Mouse (Mus musculus) hindbrain, embryonic 14.5 days (tissue): ENCODE measurements around the gene Slc9c1. TPM values are rescaled to one million over a fixed set of nuclear protein-coding genes. Genes with fewer than 3 reads are reported as not detected.
"Not testable (repeated sequence)": the region's sequence is repeated elsewhere in the genome, so short reads cannot be mapped to it uniquely, and the experiment has no call there.

Experiments
- ATAC-seq: fragments of 200-750 bp; cut with Nextera tagmentation; 2 replicates; pipeline ENCODE4 v1.8.0; 2017; ENCODE audit warnings: moderate number of reproducible peaks, mild to moderate bottlenecking, moderate TSS enrichment, moderate library complexity; ENCODE audit not compliant: low FRiP score
- DNase-seq: peaks from one replicate; pipeline ENCODE4 v3.0.0-alpha.2; 2015; ENCODE audit warnings: low spot score
- H3K27ac ChIP-seq: fragments of 300-500 bp; sonication (generic); 2 replicates; pipeline ENCODE4 v1.5.1; 2014; ENCODE audit warnings: mild to moderate bottlenecking, moderate library complexity
- H3K27me3 ChIP-seq: fragments of 300-500 bp; sonication (generic); 2 replicates; pipeline ENCODE4 v1.6.1; 2014; ENCODE audit warnings: mild to moderate bottlenecking, low read length, mixed read lengths; ENCODE audit not compliant: control insufficient read depth, insufficient read depth
- H3K36me3 ChIP-seq: fragments of 300-500 bp; sonication (generic); replicated peaks from 2 replicates; pipeline ENCODE4 v1.6.1; 2014; ENCODE audit not compliant: control insufficient read depth, insufficient read depth
- H3K4me1 ChIP-seq: fragments of 300-500 bp; sonication (generic); replicated peaks from 2 replicates; pipeline ENCODE4 v1.6.1; 2014; ENCODE audit warnings: antibody characterized with exemption, low read length, mixed read lengths; ENCODE audit not compliant: control insufficient read depth, insufficient read depth
- H3K4me2 ChIP-seq: fragments of 300-500 bp; sonication (generic); replicated peaks from 2 replicates; pipeline ENCODE4 v1.6.1; 2014; ENCODE audit warnings: mild to moderate bottlenecking, moderate library complexity
- H3K4me3 ChIP-seq: fragments of 300-500 bp; sonication (generic); replicated peaks from 2 replicates; pipeline ENCODE4 v1.5.1; 2014; ENCODE audit warnings: mild to moderate bottlenecking, low read length
- H3K9ac ChIP-seq: fragments of 300-500 bp; sonication (generic); 2 replicates; pipeline ENCODE4 v1.6.1; 2014
- H3K9me3 ChIP-seq: fragments of 300-500 bp; sonication (generic); 2 replicates; pipeline ENCODE4 v1.6.1; 2016; ENCODE audit warnings: low read length; ENCODE audit not compliant: control insufficient read depth
- WGBS: fragments of 180-500 bp; shearing (Covaris S2); extraction: QIAGEN DNeasy Blood & Tissue Kit; methylation state at CpG from one replicate; pipeline ENCODE4 v1.1.7; 2014; 5-methylcytosine and 5-hydroxymethylcytosine counted together
- polyA plus RNA-seq: library from polyadenylated mRNA; unstranded; fragments of >200 nt; fragmentation: Nextera tagmentation; extraction: Ambion mirVana; gene quantifications from 2 replicates; pipeline ENCODE4 v1.2.1, GENCODE M21; 2014

Slc9c1 gene
- not detected in 2 replicates for polyA plus RNA-seq

DNA sequence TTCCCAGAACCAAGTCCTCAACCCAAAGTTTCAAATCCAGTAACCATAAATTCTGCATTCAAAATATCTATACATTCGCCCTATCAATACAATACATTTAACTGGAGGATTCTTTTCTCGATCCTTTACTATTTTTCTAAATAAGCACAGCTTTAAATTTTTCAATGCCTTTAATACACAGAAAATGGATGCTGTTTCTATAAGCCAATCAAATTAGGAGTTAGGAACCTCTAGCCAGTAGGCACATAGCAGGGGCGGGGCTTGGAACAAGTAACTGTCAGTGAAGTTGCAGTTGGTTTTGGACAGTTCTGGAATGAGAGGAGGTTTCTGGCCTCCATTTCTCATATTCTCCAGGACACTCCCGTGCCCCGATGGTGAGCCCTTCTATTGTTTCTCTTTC is at the start of gene Slc9c1:
Gene Slc9c1, plus strand, starts transcription at position 301 of the 400 bp plus-strand sequence.
- H3K36me3 ChIP-seq: no peaks in the 10 kb centered on the region
- DNase-seq (no peak), ATAC-seq (no peak)
- no peaks in the 10 kb centered on the region for H3K9me3 ChIP-seq
- 96% methylated on average over 5 of the region's 5 CpGs for WGBS
- no peaks in the 10 kb centered on the region for H3K4me1 ChIP-seq
- H3K27me3 ChIP-seq: no peaks in the 10 kb centered on the region
- no peak within 1 kb of the TSS for H3K27ac ChIP-seq
- no peak within 1 kb of the TSS for H3K9ac ChIP-seq
- H3K4me3 ChIP-seq: no peak within 1 kb of the TSS
- H3K4me2 ChIP-seq: no peak within 1 kb of the TSS

- no peak for ATAC-seq
- Histone ChIP-seq H3K27ac (no peak within 1 kb of the TSS), H3K9me3 (no peaks in the 10 kb centered on the region), H3K27me3 (no peaks in the 10 kb centered on the region), H3K9ac (no peak within 1 kb of the TSS), H3K36me3 (no peaks in the 10 kb centered on the region), H3K4me1 (no peaks in the 10 kb centered on the region), H3K4me2 (no peak within 1 kb of the TSS), H3K4me3 (no peak within 1 kb of the TSS)
- 70% methylated on average over 5 of the region's 5 CpGs for WGBS
- no peak for DNase-seq
Measured at GRCm38 (mm10) chr16:45492927-45493326, 42.2 kb upstream of the Slc9c1 start, which contains the start of gene Gm609. Gm609 (minus strand) TSS chr16:45492969.

DNA sequence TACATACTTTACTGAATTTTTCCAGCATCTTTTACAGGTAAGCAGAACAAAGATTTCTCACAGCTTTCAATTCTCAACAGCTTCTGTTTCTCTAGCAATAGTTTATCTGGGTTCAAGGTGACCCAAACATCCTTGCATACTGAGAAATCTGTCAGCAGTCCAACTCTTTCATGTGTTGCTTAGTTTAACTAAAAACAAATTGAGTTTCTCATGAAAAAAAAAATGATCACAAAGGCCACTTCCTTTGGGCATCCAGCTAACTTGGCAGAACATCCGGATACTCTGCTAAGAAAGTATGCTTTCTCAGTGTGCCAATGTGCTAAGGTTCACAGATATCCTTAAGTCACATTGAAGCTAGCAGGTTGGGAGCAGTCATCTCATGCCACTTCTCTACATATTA is 39.8 kb upstream of the Slc9c1 start:
- Histone ChIP-seq H3K27me3 (no peaks in the 10 kb centered on the region), H3K9me3 (no peaks in the 10 kb centered on the region), H3K27ac (no peak overlapping the region), H3K4me2 (no peak overlapping the region), H3K9ac (no peak overlapping the region), H3K4me3 (no peak overlapping the region), H3K4me1 (no peaks in the 10 kb centered on the region), H3K36me3 (no peaks in the 10 kb centered on the region)
- WGBS: 89% methylated on average over 1 of the region's 1 CpGs
- ATAC-seq: no peak
- DNase-seq: no peak

DNA sequence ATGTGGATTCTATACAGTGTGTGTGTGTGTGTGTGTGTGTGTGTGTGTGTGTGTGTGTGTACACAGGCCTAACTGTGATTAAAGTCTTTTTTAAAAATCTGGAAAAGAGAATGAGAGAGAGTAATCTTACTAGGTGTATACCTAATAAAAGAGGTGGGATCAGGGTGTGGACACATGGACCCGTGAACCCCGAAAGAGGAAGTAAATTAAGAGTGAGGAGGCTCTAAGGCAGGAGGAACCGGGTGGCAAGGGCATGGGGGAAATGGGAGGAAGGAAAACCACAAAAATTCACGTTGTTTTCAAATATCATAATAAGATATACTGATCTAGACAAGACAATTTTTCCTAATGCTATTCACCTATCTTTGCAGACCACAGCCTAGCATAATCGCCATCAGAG is 9.6 kb upstream of the Slc9c1 start:
- Histone ChIP-seq H3K4me1 (no peaks in the 10 kb centered on the region), H3K4me3 (no peak overlapping the region), H3K9ac (no peak overlapping the region), H3K9me3 (no peaks in the 10 kb centered on the region), H3K27ac (no peak overlapping the region), H3K27me3 (no peaks in the 10 kb centered on the region), H3K4me2 (no peak overlapping the region), H3K36me3 (no peaks in the 10 kb centered on the region)
- ATAC-seq (no peak), DNase-seq (no peak)
- WGBS: 86% methylated on average over 5 of the region's 5 CpGs

DNA sequence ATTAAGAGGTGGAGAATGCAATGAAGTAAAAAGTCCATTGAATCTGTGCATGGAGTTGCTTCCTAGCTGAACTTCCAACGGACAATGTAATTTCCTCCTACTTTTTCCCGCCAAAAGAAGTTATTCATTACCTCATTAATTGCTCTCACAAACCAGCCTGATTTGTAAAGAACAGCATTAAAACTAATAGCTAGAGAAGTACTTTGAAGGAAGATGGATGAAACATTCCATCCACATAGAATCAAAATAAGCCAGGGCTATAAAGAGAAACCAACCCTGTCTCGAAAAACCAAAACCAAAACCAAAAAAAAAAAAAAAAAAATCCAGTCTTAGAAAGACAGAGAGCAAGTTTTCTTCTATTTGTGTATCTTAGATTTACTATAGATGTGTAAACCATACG is 3.2 kb upstream of the Slc9c1 start, which contains the start of gene Gm17783:
Gene Gm17783, minus strand, starts transcription at position 101 of the 400 bp plus-strand sequence.
- Histone ChIP-seq H3K4me1 (no peaks in the 10 kb centered on the region), H3K9me3 (no peaks in the 10 kb centered on the region), H3K4me2 (no peak within 1 kb of the TSS), H3K27ac (no peak within 1 kb of the TSS), H3K9ac (no peak within 1 kb of the TSS), H3K36me3 (no peaks in the 10 kb centered on the region), H3K4me3 (no peak within 1 kb of the TSS), H3K27me3 (no peaks in the 10 kb centered on the region)
- WGBS: 90% methylated on average over 4 of the region's 4 CpGs
- ATAC-seq (no peak), DNase-seq (no peak)

- H3K4me2 ChIP-seq, H3K27me3 ChIP-seq, H3K9me3 ChIP-seq, H3K4me1 ChIP-seq, H3K4me3 ChIP-seq, H3K9ac ChIP-seq, ATAC-seq, H3K27ac ChIP-seq, DNase-seq, H3K36me3 ChIP-seq: not testable (repeated sequence)
- WGBS: 92% methylated on average over 1 of the region's 1 CpGs
Measured at GRCm38 (mm10) chr16:45538342-45538741, 3.2 kb downstream of the Slc9c1 start.

- H3K27me3 ChIP-seq: no peaks in the 10 kb centered on the region
- H3K36me3 ChIP-seq: no peaks in the 10 kb centered on the region
- no peaks in the 10 kb centered on the region for H3K9me3 ChIP-seq
- no peaks in the 10 kb centered on the region for H3K4me1 ChIP-seq
- no peak overlapping the region for H3K9ac ChIP-seq
- no peak overlapping the region for H3K4me2 ChIP-seq
- ATAC-seq: no peak
- H3K4me3 ChIP-seq: no peak overlapping the region
- no peak overlapping the region for H3K27ac ChIP-seq
- DNase-seq: no peak
Measured at GRCm38 (mm10) chr16:45542108-45542507, 7.0 kb downstream of the Slc9c1 start.

DNA sequence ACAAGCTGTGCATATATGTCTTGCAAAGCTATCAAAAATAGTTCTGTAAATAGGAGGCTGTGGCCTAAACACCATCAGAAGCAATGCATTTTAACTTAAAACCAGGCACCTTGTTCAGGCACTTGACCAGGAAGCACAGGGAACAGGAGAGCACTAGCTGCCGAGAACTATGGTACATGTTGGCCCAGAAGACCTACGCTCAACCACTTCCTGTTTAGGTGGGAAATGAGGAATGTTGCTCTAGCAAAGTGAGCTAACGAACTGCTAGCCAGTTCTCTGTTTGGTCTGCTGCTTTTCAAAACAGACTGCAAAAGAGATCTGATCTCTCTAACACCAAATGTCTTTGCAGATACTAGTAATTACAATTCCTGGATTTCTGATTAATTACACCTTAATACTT is 9.2 kb downstream of the Slc9c1 start:
- WGBS: 83% methylated on average over 3 of the region's 3 CpGs
- Histone ChIP-seq H3K4me1 (no peaks in the 10 kb centered on the region), H3K9me3 (no peaks in the 10 kb centered on the region), H3K36me3 (no peaks in the 10 kb centered on the region), H3K27ac (no peak overlapping the region), H3K27me3 (no peaks in the 10 kb centered on the region), H3K4me3 (no peak overlapping the region), H3K4me2 (no peak overlapping the region), H3K9ac (no peak overlapping the region)
- ATAC-seq (no peak), DNase-seq (no peak)

DNA sequence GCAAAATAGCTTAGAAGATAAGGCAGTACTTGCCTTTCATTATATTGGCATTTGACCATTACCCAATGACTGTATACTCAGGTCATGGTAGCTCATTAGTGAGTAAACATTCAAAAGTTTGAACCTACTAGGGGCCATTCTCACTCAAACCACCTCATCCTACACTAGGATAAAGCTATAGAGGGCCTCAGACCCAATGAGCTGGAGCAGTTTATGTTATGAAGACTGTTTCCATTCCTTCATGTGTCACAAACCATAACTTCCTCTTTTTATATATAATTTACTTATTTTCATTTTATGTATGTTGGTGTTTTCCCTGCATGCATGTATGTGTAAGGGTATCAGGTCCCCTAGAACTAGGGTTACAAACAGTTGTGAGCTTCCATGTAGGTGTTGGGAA is 12.9 kb downstream of the Slc9c1 start:
- ATAC-seq: no peak
- DNase-seq: no peak
- Histone ChIP-seq H3K4me2 (no peak overlapping the region), H3K36me3 (no peaks in the 10 kb centered on the region), H3K4me1 (no peaks in the 10 kb centered on the region), H3K27me3 (no peaks in the 10 kb centered on the region), H3K4me3 (no peak overlapping the region), H3K9ac (no peak overlapping the region), H3K9me3 (no peaks in the 10 kb centered on the region), H3K27ac (no peak overlapping the region)

GRCm38 (mm10) chr16:45551579-45551978 is 16.5 kb downstream of the Slc9c1 start:
- H3K4me2 ChIP-seq: no peak overlapping the region
- ATAC-seq: no peak
- no peak overlapping the region for H3K4me3 ChIP-seq
- WGBS: 95% methylated on average over 2 of the region's 2 CpGs
- DNase-seq: no peak
- H3K9ac ChIP-seq: no peak overlapping the region
- no peaks in the 10 kb centered on the region for H3K4me1 ChIP-seq
- H3K9me3 ChIP-seq: no peaks in the 10 kb centered on the region
- no peak overlapping the region for H3K27ac ChIP-seq
- H3K36me3 ChIP-seq: no peaks in the 10 kb centered on the region
- no peaks in the 10 kb centered on the region for H3K27me3 ChIP-seq
